Mouse (Mus musculus) heart, postnatal 10 days (tissue): ENCODE results near the gene Fgf12. TPM values are rescaled to one million over a fixed set of nuclear protein-coding genes. Genes with fewer than 3 reads are reported as not detected.

ENCODE experiments used
- DNase-seq, 2 experiments: peaks; one replicate each; pipeline ENCODE4 v3.0.0; 2021
- intact Hi-C: fragments of 180-260 bp; cut with DNase I; formaldehyde crosslinking; loops from one replicate; pipeline ENCODE4 v1.15.1; 2025
- total RNA-seq, 2 experiments: library from RNA; stranded (reverse); gene quantifications; 2 replicates each; pipeline ENCODE4 v1.2.3; 2021

The Fgf12 gene
- total RNA-seq, 2 experiments from 2014 or later: 9.1 to 26.9 TPM

- no peak for DNase-seq
- intact Hi-C loops: no loop called here
Measured at GRCm38 (mm10) chr16:28350624-28351023, 402.2 kb downstream of the Fgf12 start.

GRCm38 (mm10) chr16:28345323-28345722 is 407.5 kb downstream of the Fgf12 start:
- intact Hi-C loops: no loop called here
- no peak for DNase-seq

DNA sequence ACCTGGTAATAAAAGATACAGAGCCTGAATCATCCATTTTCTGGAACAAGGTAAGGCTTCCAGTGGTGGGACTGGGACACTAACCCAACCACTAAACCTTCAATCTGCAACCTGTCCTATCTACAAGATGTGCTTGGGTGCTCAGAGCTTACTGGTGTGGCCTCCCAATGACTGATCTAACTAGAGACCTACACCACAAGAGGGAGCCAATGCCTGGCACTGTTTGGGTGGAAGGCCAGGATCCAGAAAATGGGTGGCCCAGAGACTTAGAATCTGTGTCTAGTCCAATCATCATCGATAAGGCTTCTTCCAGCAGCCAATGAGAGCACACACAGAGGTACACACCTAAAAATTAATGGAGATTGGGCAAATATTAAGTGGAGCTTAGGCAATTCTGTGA is 414.9 kb downstream of the Fgf12 start:
- intact Hi-C loops: no loop called here
- no peak for DNase-seq

DNA sequence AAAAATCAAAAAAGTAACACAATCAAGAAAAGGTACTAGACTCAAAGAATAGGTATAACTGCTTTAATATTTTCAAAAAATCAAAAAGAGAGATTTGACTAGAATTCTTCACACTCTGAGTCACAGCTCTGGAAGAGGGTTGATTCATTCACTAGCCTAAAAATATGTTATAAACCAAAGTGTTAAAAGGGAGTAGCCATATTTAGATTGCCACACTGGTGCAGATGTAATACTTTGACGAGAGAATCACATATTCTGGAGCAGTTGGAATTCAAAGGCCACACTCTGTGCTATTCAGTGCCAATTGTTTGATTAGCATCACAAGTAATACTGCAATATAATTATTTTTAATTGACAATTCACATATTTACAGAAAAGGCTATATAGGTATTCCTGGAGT is 416.2 kb downstream of the Fgf12 start:
- no peak for DNase-seq
- intact Hi-C loops: no loop called here

GRCm38 (mm10) chr16:28335025-28335424 is 417.8 kb downstream of the Fgf12 start:
- intact Hi-C loops: no loop called here
- no peak for DNase-seq

GRCm38 (mm10) chr16:28323576-28323975 is 429.3 kb downstream of the Fgf12 start:
- DNase-seq: no peak
- intact Hi-C loops: no loop called here

DNA sequence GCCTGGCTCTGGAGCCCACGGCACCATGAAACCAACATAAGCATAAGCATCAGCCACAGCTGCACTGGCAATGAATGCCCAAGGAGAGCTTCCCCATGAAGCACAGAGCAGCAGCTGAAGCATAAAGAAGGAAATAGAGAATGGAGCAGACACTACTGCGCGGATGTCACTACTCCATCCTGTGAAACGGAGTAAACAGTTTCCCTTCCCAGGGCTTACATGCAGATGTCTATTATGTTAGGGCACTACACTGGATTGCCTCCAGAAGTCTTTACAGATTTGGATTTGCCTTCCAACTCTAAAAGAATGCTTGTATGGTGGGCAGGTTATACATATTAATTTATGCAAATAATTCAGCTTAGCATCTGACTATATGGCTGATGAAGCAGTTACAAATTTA is 441.2 kb downstream of the Fgf12 start:
- intact Hi-C loops: no loop called here
- DNase-seq: no peak

GRCm38 (mm10) chr16:28303889-28304288 is 449.0 kb downstream of the Fgf12 start:
- intact Hi-C loops: no loop called here
- no peak for DNase-seq

GRCm38 (mm10) chr16:28289689-28290330 is 463.1 kb downstream of the Fgf12 start:
- intact Hi-C loops: no loop called here

DNA sequence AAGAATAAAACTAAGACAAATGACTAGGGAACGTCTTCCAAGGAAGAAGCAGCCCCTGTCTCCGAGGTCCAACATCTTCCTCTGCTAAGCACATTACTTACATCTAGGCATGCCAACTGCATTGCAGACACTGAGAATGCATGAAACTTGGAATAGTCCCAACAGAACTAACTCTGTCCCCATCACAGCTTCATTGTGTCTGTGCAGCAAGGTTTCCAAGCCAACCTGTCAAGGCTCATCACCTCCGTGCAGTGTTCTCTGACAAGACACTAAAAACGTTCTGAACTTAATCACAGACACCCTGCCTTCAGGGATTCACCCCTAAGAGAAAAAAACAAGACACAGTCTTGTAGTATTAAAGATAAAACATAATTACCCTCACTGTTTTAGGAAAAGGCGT is 495.0 kb downstream of the Fgf12 start:
- DNase-seq: no peak
- intact Hi-C loops: no loop called here

More at GRCm38 (mm10) chr16:28289689-28290330, 463.1 kb downstream of the Fgf12 start:
- DNase-seq: no peak

DNA sequence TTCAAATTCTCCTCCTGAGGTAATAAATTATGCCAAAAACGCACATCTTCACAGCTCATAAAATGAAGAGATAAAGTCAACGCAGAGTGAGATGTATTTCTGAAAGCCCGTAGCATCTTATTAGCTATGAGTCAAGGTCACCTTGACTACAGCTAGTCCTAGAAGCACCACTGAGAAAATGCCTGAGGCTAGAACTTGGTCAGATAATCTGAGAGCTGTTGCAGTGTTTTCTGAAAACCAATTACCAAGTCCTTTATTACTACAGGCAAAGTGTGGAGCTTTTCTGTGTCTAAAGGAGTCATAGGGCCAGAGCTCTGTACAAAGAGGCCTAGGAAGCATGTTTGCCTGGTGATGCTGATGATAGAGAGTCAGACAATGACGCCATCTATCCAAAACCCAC is 498.6 kb downstream of the Fgf12 start:
- DNase-seq: no peak
- intact Hi-C loops: no loop called here

DNA sequence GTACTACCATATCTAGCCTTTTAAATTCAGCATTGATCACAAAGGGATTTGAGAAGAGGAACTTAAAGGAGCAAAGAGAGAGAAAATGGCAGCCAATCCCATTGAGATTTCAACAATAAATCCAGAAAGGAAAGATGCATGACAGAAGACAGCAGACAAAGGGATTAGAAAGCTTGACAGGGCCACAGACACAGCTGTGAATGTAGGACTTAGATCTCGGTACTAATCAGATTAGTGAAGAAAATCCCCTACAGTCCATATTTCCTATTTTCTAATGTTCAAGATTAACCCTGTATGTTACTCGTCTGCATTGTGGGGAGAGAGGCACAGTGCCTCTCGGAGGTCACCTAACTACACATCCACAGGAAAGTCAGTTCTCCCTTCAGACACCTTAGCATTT is 500.9 kb downstream of the Fgf12 start:
- intact Hi-C loops: no loop called here
- DNase-seq: no peak

GRCm38 (mm10) chr16:28242867-28243649 is 509.8 kb downstream of the Fgf12 start:
- intact Hi-C loops: no loop called here
- DNase-seq: no peak

- no peak for DNase-seq
- intact Hi-C loops: no loop called here
Measured at GRCm38 (mm10) chr16:28239382-28239781, 513.5 kb downstream of the Fgf12 start.

- intact Hi-C loops: no loop called here
- peak; percentile 15 to 21 for DNase-seq
Measured at GRCm38 (mm10) chr16:28238019-28238868, 514.6 kb downstream of the Fgf12 start.

DNA sequence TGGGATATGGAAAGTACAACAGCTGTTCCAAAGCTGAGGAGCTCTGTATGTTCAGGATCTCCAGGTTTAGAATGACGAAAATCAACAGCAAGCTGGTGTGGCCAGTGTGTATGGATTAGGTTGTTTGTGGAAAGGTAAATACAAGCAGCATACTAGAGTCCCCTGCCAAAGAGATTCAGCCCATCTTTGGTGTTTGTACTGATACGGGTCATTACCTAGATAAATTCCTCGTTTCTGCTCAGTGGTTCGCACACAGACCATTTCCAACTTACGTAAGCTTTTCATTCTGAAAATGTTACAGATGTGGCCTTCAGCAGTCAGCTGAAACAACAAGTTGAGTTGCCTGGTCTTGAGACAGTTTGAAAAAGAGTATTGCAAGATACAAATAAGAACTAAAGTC is 536.9 kb downstream of the Fgf12 start:
- intact Hi-C loops: no loop called here
- DNase-seq: no peak

GRCm38 (mm10) chr16:28212411-28212810 is 540.5 kb downstream of the Fgf12 start:
- intact Hi-C loops: no loop called here
- DNase-seq: no peak

DNA sequence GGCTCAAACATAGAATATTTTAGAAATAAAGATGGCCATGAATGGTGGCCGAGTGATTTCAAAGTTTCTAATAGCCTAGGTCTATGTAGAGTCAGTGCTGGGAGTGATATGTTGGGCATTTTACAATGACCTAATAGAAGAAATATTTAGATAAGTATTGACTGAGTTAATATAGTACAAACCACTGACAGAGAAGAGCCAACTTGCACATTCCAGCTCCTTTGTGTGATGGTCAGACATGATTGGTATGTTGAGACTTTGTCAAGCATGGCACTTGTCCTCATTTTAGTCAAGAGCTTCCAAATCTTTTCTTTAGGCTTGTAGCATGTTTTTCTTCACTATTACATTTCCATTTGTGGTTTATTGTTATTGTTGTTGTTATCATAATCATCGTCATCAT is 596.4 kb downstream of the Fgf12 start:
- no peak for DNase-seq
- intact Hi-C loops: no loop called here

DNA sequence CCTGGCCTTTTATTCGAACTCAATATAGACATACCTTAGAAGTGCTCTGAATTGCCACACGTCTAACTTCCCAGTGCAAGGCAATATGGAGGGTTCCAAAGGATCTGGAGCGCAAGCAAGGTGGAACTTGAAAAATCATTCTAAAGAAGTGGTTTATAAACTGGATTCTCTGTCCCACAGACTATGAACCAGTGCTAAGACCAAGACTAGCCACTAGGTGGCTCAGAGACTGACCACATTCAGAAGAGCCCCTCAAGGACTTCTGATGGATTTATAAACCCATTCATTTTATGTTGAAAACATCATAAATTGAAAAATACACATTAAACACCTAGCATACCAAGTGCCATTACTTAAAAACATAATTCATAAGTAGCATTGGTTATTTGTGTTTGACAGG is 611.9 kb downstream of the Fgf12 start:
- intact Hi-C loops: loop anchor here (2.0 kb wide), 1 partner anchor 350 kb away; no protein-coding TSS in a partner anchor
- DNase-seq: peak in 1 of 2 experiments; percentile 5

GRCm38 (mm10) chr16:28127006-28127405 is 625.9 kb downstream of the Fgf12 start:
- intact Hi-C loops: no loop called here
- no peak for DNase-seq
